Mouse (Mus musculus) hindbrain, embryonic 13.5 days (tissue): ENCODE results near the gene Cacng4. TPM values are rescaled to one million over a fixed set of nuclear protein-coding genes. Genes with fewer than 3 reads are reported as not detected.

Source experiments
- ATAC-seq: fragments of 200-750 bp; cut with Nextera tagmentation; 2 replicates; pipeline ENCODE4 v1.8.0; 2017; ENCODE audit warnings: moderate TSS enrichment; ENCODE audit not compliant: low FRiP score
- H3K27ac ChIP-seq: fragments of 300-500 bp; sonication (generic); 2 replicates; pipeline ENCODE4 v1.5.1; 2015; ENCODE audit warnings: inconsistent platforms, mild to moderate bottlenecking, moderate library complexity
- H3K27me3 ChIP-seq: fragments of 300-500 bp; sonication (generic); 2 replicates; pipeline ENCODE4 v1.6.1; 2015; ENCODE audit warnings: mild to moderate bottlenecking, inconsistent platforms
- H3K36me3 ChIP-seq: fragments of 300-500 bp; sonication (generic); 2 replicates; pipeline ENCODE4 v1.6.1; 2015; ENCODE audit warnings: mild to moderate bottlenecking, inconsistent platforms
- H3K4me1 ChIP-seq: fragments of 300-500 bp; sonication (generic); replicated peaks from 2 replicates; pipeline ENCODE4 v1.6.1; 2015; ENCODE audit warnings: inconsistent platforms
- H3K4me2 ChIP-seq: fragments of 300-500 bp; sonication (generic); 2 replicates; pipeline ENCODE4 v1.6.1; 2015; ENCODE audit warnings: inconsistent platforms, mild to moderate bottlenecking, moderate library complexity
- H3K4me3 ChIP-seq: fragments of 300-500 bp; sonication (generic); 2 replicates; pipeline ENCODE4 v1.5.1; 2015; ENCODE audit warnings: mild to moderate bottlenecking, inconsistent platforms
- H3K9ac ChIP-seq: fragments of 300-500 bp; sonication (generic); 2 replicates; pipeline ENCODE4 v1.6.1; 2015; ENCODE audit warnings: mild to moderate bottlenecking, inconsistent platforms
- H3K9me3 ChIP-seq: fragments of 300-500 bp; sonication (generic); 2 replicates; pipeline ENCODE4 v1.6.1; 2016; ENCODE audit warnings: inconsistent platforms
- WGBS: fragments of 180-500 bp; shearing (Covaris S2); methylation state at CpG from one replicate; pipeline ENCODE4 v1.1.7; 2015; 5-methylcytosine and 5-hydroxymethylcytosine counted together
- polyA plus RNA-seq: library from polyadenylated mRNA; unstranded; fragments of >200 nt; fragmentation: Nextera tagmentation; extraction: Ambion mirVana; gene quantifications from 2 replicates; pipeline ENCODE4 v1.2.1, GENCODE M21; 2015

Cacng4 gene
- polyA plus RNA-seq, 1 experiment from 2014 or later, result 50.0 TPM

- Histone ChIP-seq H3K27ac (no peak overlapping the region), H3K4me2 (no peak overlapping the region), H3K4me1 (peaks cover 5% of the 10 kb centered on the region), H3K27me3 (no peaks in the 10 kb centered on the region), H3K36me3 (peaks cover 81% of the 10 kb centered on the region), H3K9ac (no peak overlapping the region), H3K4me3 (no peak overlapping the region), H3K9me3 (no peaks in the 10 kb centered on the region)
- 84% methylated on average over 7 of the region's 7 CpGs for WGBS
- no peak for ATAC-seq
Observed at GRCm38 (mm10) chr11:107734133-107734532, 60.2 kb downstream of the Cacng4 start.

GRCm38 (mm10) chr11:107731498-107731897, 62.9 kb downstream of the Cacng4 start:
- H3K4me3 ChIP-seq, result no peak overlapping the region
- no peaks in the 10 kb centered on the region for H3K9me3 ChIP-seq
- no peak overlapping the region for H3K9ac ChIP-seq
- H3K36me3 ChIP-seq, result peaks cover 56% of the 10 kb centered on the region
- WGBS, result 90% methylated on average over 5 of the region's 5 CpGs
- ATAC-seq, result no peak
- no peaks in the 10 kb centered on the region for H3K27me3 ChIP-seq
- H3K27ac ChIP-seq, result no peak overlapping the region
- H3K4me1 ChIP-seq, result peaks cover 10% of the 10 kb centered on the region
- H3K4me2 ChIP-seq, result no peak overlapping the region

- 84% methylated on average over 4 of the region's 4 CpGs for WGBS
- no peaks in the 10 kb centered on the region for H3K27me3 ChIP-seq
- peaks cover 10% of the 10 kb centered on the region for H3K4me1 ChIP-seq
- no peak overlapping the region for H3K4me3 ChIP-seq
- no peak overlapping the region for H3K9ac ChIP-seq
- H3K4me2 ChIP-seq, result no peak overlapping the region
- H3K36me3 ChIP-seq, result peaks cover 50% of the 10 kb centered on the region
- no peak for ATAC-seq
- H3K9me3 ChIP-seq, result no peaks in the 10 kb centered on the region
- H3K27ac ChIP-seq, result no peak overlapping the region
Observed at GRCm38 (mm10) chr11:107730940-107731339, 63.4 kb downstream of the Cacng4 start.

- Histone ChIP-seq H3K4me1 (peaks cover 10% of the 10 kb centered on the region), H3K4me3 (no peak overlapping the region), H3K27ac (no peak overlapping the region), H3K9me3 (no peaks in the 10 kb centered on the region), H3K9ac (no peak overlapping the region), H3K4me2 (no peak overlapping the region), H3K27me3 (no peaks in the 10 kb centered on the region), H3K36me3 (peaks cover 32% of the 10 kb centered on the region)
- 90% methylated on average over 7 of the region's 7 CpGs for WGBS
- no peak for ATAC-seq
Observed at GRCm38 (mm10) chr11:107729141-107729540, 65.2 kb downstream of the Cacng4 start.

GRCm38 (mm10) chr11:107728073-107728863, 66.1 kb downstream of the Cacng4 start:
- Histone ChIP-seq H3K27ac (peak overlapping the region; percentile 18; the same call in 1 of the 2 replicates), H3K36me3 (peaks cover 25% of the 10 kb centered on the region), H3K9ac (no peak overlapping the region), H3K4me3 (no peak overlapping the region), H3K9me3 (no peaks in the 10 kb centered on the region), H3K4me2 (no peak overlapping the region), H3K4me1 (peaks cover 10% of the 10 kb centered on the region), H3K27me3 (no peaks in the 10 kb centered on the region)
- WGBS, result 82% methylated on average over 13 of the region's 13 CpGs
- ATAC-seq, result no peak

GRCm38 (mm10) chr11:107724603-107725002, 69.8 kb downstream of the Cacng4 start:
- no peak overlapping the region for H3K27ac ChIP-seq
- 95% methylated on average over 8 of the region's 8 CpGs for WGBS
- no peaks in the 10 kb centered on the region for H3K9me3 ChIP-seq
- H3K9ac ChIP-seq, result no peak overlapping the region
- no peaks in the 10 kb centered on the region for H3K27me3 ChIP-seq
- H3K36me3 ChIP-seq, result peaks cover 4% of the 10 kb centered on the region; the same call in 1 of the 2 replicates
- no peak for ATAC-seq
- no peak overlapping the region for H3K4me3 ChIP-seq
- H3K4me1 ChIP-seq, result peaks cover 10% of the 10 kb centered on the region
- no peak overlapping the region for H3K4me2 ChIP-seq

GRCm38 (mm10) chr11:107721057-107721456, 73.3 kb downstream of the Cacng4 start:
- Histone ChIP-seq H3K9me3 (peaks cover 8% of the 10 kb centered on the region), H3K27ac (no peak overlapping the region), H3K4me2 (no peak overlapping the region), H3K4me1 (no peaks in the 10 kb centered on the region), H3K36me3 (peaks cover 9% of the 10 kb centered on the region; the same call in 1 of the 2 replicates), H3K4me3 (no peak overlapping the region), H3K27me3 (no peaks in the 10 kb centered on the region), H3K9ac (no peak overlapping the region)
- 83% methylated on average over 7 of the region's 7 CpGs for WGBS
- ATAC-seq, result no peak

- H3K4me1 ChIP-seq, result no peaks in the 10 kb centered on the region
- 87% methylated on average over 9 of the region's 9 CpGs for WGBS
- peaks cover 9% of the 10 kb centered on the region; the same call in 1 of the 2 replicates for H3K36me3 ChIP-seq
- peaks cover 8% of the 10 kb centered on the region for H3K9me3 ChIP-seq
- ATAC-seq, result no peak
- H3K9ac ChIP-seq, result no peak overlapping the region
- H3K4me2 ChIP-seq, result no peak overlapping the region
- H3K4me3 ChIP-seq, result no peak overlapping the region
- no peaks in the 10 kb centered on the region for H3K27me3 ChIP-seq
- H3K27ac ChIP-seq, result no peak overlapping the region
Observed at GRCm38 (mm10) chr11:107720264-107721021, 73.9 kb downstream of the Cacng4 start.

GRCm38 (mm10) chr11:107716332-107716938, 77.9 kb downstream of the Cacng4 start, which contains the start of gene Cacng1:
TSS of gene Cacng1 (minus strand) at chr11:107716522.
- no peak within 1 kb of the TSS for H3K9ac ChIP-seq
- H3K36me3 ChIP-seq, result peaks cover 5% of the 10 kb centered on the region; the same call in 1 of the 2 replicates
- 81% methylated on average over 16 of the region's 16 CpGs for WGBS
- no peak within 1 kb of the TSS for H3K4me2 ChIP-seq
- H3K9me3 ChIP-seq, result peaks cover 8% of the 10 kb centered on the region
- no peak within 1 kb of the TSS for H3K4me3 ChIP-seq
- 0 out of 2 replicates have a peak, but pooled peaks cover 3% of the 10 kb centered on the region for H3K4me1 ChIP-seq
- no peaks in the 10 kb centered on the region for H3K27me3 ChIP-seq
- no peak for ATAC-seq
- H3K27ac ChIP-seq, result no peak within 1 kb of the TSS

- H3K4me2 ChIP-seq, result no peak overlapping the region
- no peaks in the 10 kb centered on the region for H3K27me3 ChIP-seq
- ATAC-seq, result no peak
- no peak overlapping the region for H3K4me3 ChIP-seq
- peaks cover 8% of the 10 kb centered on the region for H3K9me3 ChIP-seq
- peaks cover 5% of the 10 kb centered on the region; the same call in 1 of the 2 replicates for H3K36me3 ChIP-seq
- H3K9ac ChIP-seq, result no peak overlapping the region
- no peak overlapping the region for H3K27ac ChIP-seq
- 0 out of 2 replicates have a peak, but pooled peaks cover 3% of the 10 kb centered on the region for H3K4me1 ChIP-seq
- 80% methylated on average over 7 of the region's 7 CpGs for WGBS
Observed at GRCm38 (mm10) chr11:107714368-107714767, 80.0 kb downstream of the Cacng4 start.

- no peak overlapping the region for H3K4me2 ChIP-seq
- ATAC-seq, result no peak
- no peaks in the 10 kb centered on the region for H3K9me3 ChIP-seq
- H3K4me1 ChIP-seq, result peaks cover 20% of the 10 kb centered on the region
- H3K27ac ChIP-seq, result no peak overlapping the region
- H3K4me3 ChIP-seq, result no peak overlapping the region
- H3K9ac ChIP-seq, result no peak overlapping the region
- H3K27me3 ChIP-seq, result no peaks in the 10 kb centered on the region
- no peaks in the 10 kb centered on the region for H3K36me3 ChIP-seq
- WGBS, result 82% methylated on average over 3 of the region's 3 CpGs
Observed at GRCm38 (mm10) chr11:107710379-107710778, 84.0 kb downstream of the Cacng4 start.
